Mouse (Mus musculus) frontal cortex, adult (tissue): ENCODE results near the gene Gm20815.
"Not testable (repeated sequence)": the region's sequence is repeated elsewhere in the genome, so short reads cannot be mapped to it uniquely, and the experiment has no call there.

Source experiments
- ATAC-seq: cut with Nextera tagmentation; 2 replicates; pipeline ENCODE4 v1.9.2; 2017; ENCODE audit warnings: mild to moderate bottlenecking, moderate library complexity, mixed read lengths; ENCODE audit not compliant: low TSS enrichment

The Gm20815 gene

DNA sequence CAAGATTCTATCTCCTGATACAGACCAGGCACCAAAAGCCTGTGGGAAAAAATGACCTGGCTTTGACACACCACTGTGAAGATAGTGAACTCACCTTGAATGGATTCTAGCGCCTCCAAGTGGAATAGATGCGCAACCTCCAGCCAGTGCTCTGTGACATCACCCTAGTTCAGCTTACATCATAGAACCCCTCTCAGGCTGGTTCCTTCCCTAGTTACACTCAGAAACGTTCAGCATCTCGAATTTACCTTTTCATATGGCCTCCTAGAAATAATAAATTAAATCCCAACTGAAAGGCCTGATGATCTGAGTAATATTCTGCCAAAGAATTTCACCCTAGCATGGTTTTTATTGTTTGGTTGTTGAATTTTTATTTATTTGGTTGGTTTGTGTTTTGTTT is at the start of gene Gm20815:
TSS of gene Gm20815 (minus strand) at position 101 of the 400 bp plus-strand sequence.
- ATAC-seq: not testable (repeated sequence)
